In genomic region chr1:127577981-127578380, GRCm38 (mm10) we compare ENCODE assay signal across 25 mouse cellular contexts.
DNase-seq lines count a peak whose midpoint lies in the region; ATAC-seq and TF ChIP-seq lines count a peak whose summit lies in the region.
"Had no signal": no experiment of that assay in that cellular context is flagged by ENCODE, and none has a peak within 500 bp of the region (broad histone marks: within the 10 kb centered on the region; RNA-seq: fewer than 3 reads in every experiment).

No protein-coding gene starts in this region.

- intact Hi-C loops in left cerebral cortex, adult 2 months (cut with DNase I), result no loop called here

- no peak for TF ChIP-seq CTCF in kidney, postnatal 0 days (IDR thresholded peaks at IDR 0.05; ENCODE audit: low read depth)
- TF ChIP-seq CTCF in left cerebral cortex, adult 2 months (IDR thresholded peaks at IDR 0.05), result no peak

- no peak overlapping the region for H3K27ac ChIP-seq in kidney, embryonic 14.5 days (ENCODE audit: low read depth, low read length)
- no peak overlapping the region for H3K27ac ChIP-seq in kidney, postnatal 0 days
- no peak overlapping the region for H3K27ac ChIP-seq in left cerebral cortex, adult 2 months
- H3K27ac ChIP-seq: embryonic facial prominence, embryonic 12.5 days; embryonic facial prominence, embryonic 15.5 days; forebrain, embryonic 12.5 days; forebrain, embryonic 15.5 days; heart, adult 2 months; heart, embryonic 10.5 days; heart, embryonic 13.5 days; hindbrain, embryonic 14.5 days had no signal

- 32% methylated on average over 5 of the region's 5 CpGs for WGBS in kidney, embryonic 14.5 days
- WGBS in kidney, postnatal 0 days, result 25% methylated on average over 5 of the region's 5 CpGs

- no peak overlapping the region for H3K9ac ChIP-seq in kidney, embryonic 14.5 days (ENCODE audit: low read depth, low read length)
- no peak overlapping the region for H3K9ac ChIP-seq in kidney, postnatal 0 days (ENCODE audit: low read depth, low read length)
- H3K9ac ChIP-seq: embryonic facial prominence, embryonic 12.5 days; embryonic facial prominence, embryonic 15.5 days; forebrain, embryonic 12.5 days; forebrain, embryonic 15.5 days; heart, embryonic 13.5 days; hindbrain, embryonic 14.5 days had no signal

- peaks cover 17% of the 10 kb centered on the region; the same call in 1 of the 2 replicates for H3K27me3 ChIP-seq in kidney, embryonic 14.5 days (ENCODE audit: control insufficient read depth, insufficient read depth, low read length)
- no peaks in the 10 kb centered on the region; the same call in 1 of the 2 replicates for H3K27me3 ChIP-seq in kidney, postnatal 0 days (ENCODE audit: insufficient read depth, low read length)
- H3K27me3 ChIP-seq: embryonic facial prominence, embryonic 12.5 days; embryonic facial prominence, embryonic 15.5 days; forebrain, embryonic 15.5 days; heart, embryonic 13.5 days had no signal

- peak; percentile 72; the same call in 1 of the 2 replicates for ATAC-seq in kidney, embryonic 14.5 days (ENCODE audit: low FRiP score, low TSS enrichment)
- no peak for ATAC-seq in kidney, postnatal 0 days (replicated peaks; ENCODE audit: low FRiP score, low read depth)
- ATAC-seq: CD4-positive, CD25-positive, alpha-beta regulatory T cell, adult 4 months had no signal

- no peak overlapping the region for H3K4me3 ChIP-seq in kidney, embryonic 14.5 days (ENCODE audit: low read length)
- no peak overlapping the region for H3K4me3 ChIP-seq in kidney, postnatal 0 days (replicated peaks; ENCODE audit: low read depth, low read length)
- no peak overlapping the region for H3K4me3 ChIP-seq in left cerebral cortex, adult 2 months
- H3K4me3 ChIP-seq: embryonic facial prominence, embryonic 12.5 days; embryonic facial prominence, embryonic 15.5 days; forebrain, embryonic 12.5 days; forebrain, embryonic 15.5 days; heart, adult 2 months; heart, embryonic 10.5 days; heart, embryonic 13.5 days had no signal

- H3K9me3 ChIP-seq in kidney, embryonic 14.5 days (ENCODE audit: control insufficient read depth, low read length), result no peaks in the 10 kb centered on the region
- H3K9me3 ChIP-seq in kidney, postnatal 0 days (replicated peaks; ENCODE audit: low read length), result no peaks in the 10 kb centered on the region
- H3K9me3 ChIP-seq: embryonic facial prominence, embryonic 12.5 days; embryonic facial prominence, embryonic 15.5 days; forebrain, embryonic 12.5 days; forebrain, embryonic 15.5 days; heart, embryonic 10.5 days; heart, embryonic 13.5 days had no signal

- no peak overlapping the region for H3K4me2 ChIP-seq in kidney, embryonic 14.5 days (replicated peaks; ENCODE audit: low read depth, low read length)
- H3K4me2 ChIP-seq in kidney, postnatal 0 days (ENCODE audit: low read length), result no peak overlapping the region
- H3K4me2 ChIP-seq: embryonic facial prominence, embryonic 12.5 days; embryonic facial prominence, embryonic 15.5 days; forebrain, embryonic 12.5 days; forebrain, embryonic 15.5 days; heart, embryonic 13.5 days; hindbrain, embryonic 14.5 days had no signal

- no peaks in the 10 kb centered on the region for H3K4me1 ChIP-seq in kidney, embryonic 14.5 days (ENCODE audit: control insufficient read depth, insufficient read depth, low read length)
- no peaks in the 10 kb centered on the region for H3K4me1 ChIP-seq in kidney, postnatal 0 days (replicated peaks; ENCODE audit: insufficient read depth, low read length)
- H3K4me1 ChIP-seq: embryonic facial prominence, embryonic 15.5 days had no signal

- DNase-seq in kidney, adult 18-20 months, result no peak
- peak; percentile 57 for DNase-seq in kidney, postnatal 0 days (ENCODE audit: low spot score)
- DNase-seq in kidney, postnatal 25 days, result no peak
- peak; percentile 30 to 31 for DNase-seq in spleen, postnatal 36 days (ENCODE audit: low spot score in 2 of 2)
- no peak for DNase-seq in spleen, postnatal 4 days (ENCODE audit: low spot score in 2 of 2)
- no peak for DNase-seq in lung, postnatal 25 days (ENCODE audit: low spot score)
- DNase-seq in left cerebral cortex, adult 2 months (ENCODE audit: extremely low spot score in 1 of 2, low spot score in 2 of 2), result no peak
- DNase-seq: adrenal gland, adult 2 months; cerebellum, adult 11 months; cerebellum, adult 2 months; cerebellum, adult 9-11 months; cerebellum, postnatal 25 days; gastrocnemius, postnatal 25 days; heart, adult 2 months; heart, postnatal 14 days; heart, postnatal 4 days had no signal

- H3K36me3 ChIP-seq in kidney, embryonic 14.5 days (ENCODE audit: control insufficient read depth, insufficient read depth, low read length), result no peaks in the 10 kb centered on the region
- no peaks in the 10 kb centered on the region for H3K36me3 ChIP-seq in kidney, postnatal 0 days (ENCODE audit: insufficient read depth, low read length)
- H3K36me3 ChIP-seq: embryonic facial prominence, embryonic 12.5 days; embryonic facial prominence, embryonic 15.5 days; forebrain, embryonic 12.5 days; forebrain, embryonic 15.5 days; heart, embryonic 10.5 days; heart, embryonic 13.5 days had no signal

Comparison
In these comparisons a context has a peak if more than half of its experiments do, and no peak if none do; other contexts are left out.
1. DNase-seq: peak in kidney, postnatal 0 days (single experiment) and spleen, postnatal 36 days (2 of 2); none in kidney, adult 18-20 months (single experiment), kidney, postnatal 25 days (0 of 2), spleen, postnatal 4 days (0 of 2), lung, postnatal 25 days (single experiment) and left cerebral cortex, adult 2 months (0 of 2).